In genomic region chr17:8507654-8508053, GRCm38 (mm10) we compare ENCODE assay signal across 11 mouse cellular contexts. TPM values are rescaled to one million over a fixed set of nuclear protein-coding genes. Genes with fewer than 3 reads are reported as not detected.
DNase-seq lines count a peak whose midpoint lies in the region; ATAC-seq lines count a peak whose summit lies in the region.
"Had no signal": no experiment of that assay in that cellular context is flagged by ENCODE, and none has a peak within 500 bp of the region (broad histone marks: within the 10 kb centered on the region; RNA-seq: fewer than 3 reads in every experiment).

No protein-coding gene starts in this region.

- H3K27me3 ChIP-seq in intestine, embryonic 14.5 days (replicated peaks; ENCODE audit: control insufficient read depth, insufficient read depth, low read length), result peaks cover 14% of the 10 kb centered on the region
- H3K27me3 ChIP-seq in intestine, embryonic 16.5 days (replicated peaks; ENCODE audit: control insufficient read depth, insufficient read depth, low read length), result peaks cover 2% of the 10 kb centered on the region; the same call in 1 of the 2 replicates
- no peaks in the 10 kb centered on the region for H3K27me3 ChIP-seq in embryonic facial prominence, embryonic 12.5 days
- peaks cover 49% of the 10 kb centered on the region for H3K27me3 ChIP-seq in hindbrain, embryonic 13.5 days
- H3K27me3 ChIP-seq in neural tube, embryonic 11.5 days (ENCODE audit: control insufficient read depth, insufficient read depth, low read length), result peaks cover 19% of the 10 kb centered on the region; the same call in 1 of the 2 replicates

- H3K4me3 ChIP-seq in intestine, embryonic 14.5 days (ENCODE audit: low read depth, low read length), result no peak overlapping the region
- H3K4me3 ChIP-seq in intestine, embryonic 16.5 days (ENCODE audit: low read length), result no peak overlapping the region
- H3K4me3 ChIP-seq in embryonic facial prominence, embryonic 12.5 days, result no peak overlapping the region
- H3K4me3 ChIP-seq in hindbrain, embryonic 13.5 days, result peak overlapping the region; percentile 29; the same call in 1 of the 2 replicates
- H3K4me3 ChIP-seq in neural tube, embryonic 11.5 days (ENCODE audit: low read depth, low read length), result no peak overlapping the region

- H3K9me3 ChIP-seq in intestine, embryonic 14.5 days (ENCODE audit: control insufficient read depth, low read length), result no peaks in the 10 kb centered on the region
- no peaks in the 10 kb centered on the region for H3K9me3 ChIP-seq in intestine, embryonic 16.5 days (ENCODE audit: control insufficient read depth, low read length)
- no peaks in the 10 kb centered on the region for H3K9me3 ChIP-seq in embryonic facial prominence, embryonic 12.5 days
- no peaks in the 10 kb centered on the region for H3K9me3 ChIP-seq in hindbrain, embryonic 13.5 days
- H3K9me3 ChIP-seq in neural tube, embryonic 11.5 days (ENCODE audit: control insufficient read depth, low read length), result no peaks in the 10 kb centered on the region

- H3K27ac ChIP-seq in intestine, embryonic 14.5 days (ENCODE audit: low read depth), result no peak overlapping the region
- no peak overlapping the region for H3K27ac ChIP-seq in intestine, embryonic 16.5 days (ENCODE audit: low read length)
- 0 out of 2 replicates have a peak overlapping the region, but pooled peaks have one; percentile 7 for H3K27ac ChIP-seq in embryonic facial prominence, embryonic 12.5 days
- peak overlapping the region; percentile 87 for H3K27ac ChIP-seq in hindbrain, embryonic 13.5 days
- H3K27ac ChIP-seq in neural tube, embryonic 11.5 days (ENCODE audit: low read depth, low read length), result no peak overlapping the region

- WGBS in intestine, embryonic 14.5 days, result 4% methylated on average over 3 of the region's 3 CpGs
- WGBS in intestine, embryonic 16.5 days, result 4% methylated on average over 3 of the region's 3 CpGs
- WGBS in embryonic facial prominence, embryonic 12.5 days, result 2% methylated on average over 3 of the region's 3 CpGs
- WGBS in hindbrain, embryonic 13.5 days, result 1% methylated on average over 3 of the region's 3 CpGs
- WGBS in neural tube, embryonic 11.5 days, result 2% methylated on average over 3 of the region's 3 CpGs

- H3K36me3 ChIP-seq in intestine, embryonic 14.5 days (ENCODE audit: control insufficient read depth, insufficient read depth, low read length), result no peaks in the 10 kb centered on the region
- H3K36me3 ChIP-seq in intestine, embryonic 16.5 days (ENCODE audit: control insufficient read depth, insufficient read depth, low read length), result no peaks in the 10 kb centered on the region
- no peaks in the 10 kb centered on the region for H3K36me3 ChIP-seq in embryonic facial prominence, embryonic 12.5 days
- H3K36me3 ChIP-seq in hindbrain, embryonic 13.5 days, result no peaks in the 10 kb centered on the region
- no peaks in the 10 kb centered on the region for H3K36me3 ChIP-seq in neural tube, embryonic 11.5 days (ENCODE audit: control insufficient read depth, insufficient read depth, low read length)
- H3K36me3 ChIP-seq: G1E had no signal

- H3K4me1 ChIP-seq in intestine, embryonic 14.5 days (replicated peaks; ENCODE audit: control insufficient read depth, insufficient read depth, low read length), result peaks cover 15% of the 10 kb centered on the region
- peaks cover 12% of the 10 kb centered on the region for H3K4me1 ChIP-seq in intestine, embryonic 16.5 days (ENCODE audit: control insufficient read depth, insufficient read depth, low read length)
- H3K4me1 ChIP-seq in embryonic facial prominence, embryonic 12.5 days, result peaks cover 30% of the 10 kb centered on the region
- peaks cover 37% of the 10 kb centered on the region for H3K4me1 ChIP-seq in hindbrain, embryonic 13.5 days (replicated peaks)
- peaks cover 16% of the 10 kb centered on the region for H3K4me1 ChIP-seq in neural tube, embryonic 11.5 days (ENCODE audit: control insufficient read depth, insufficient read depth, low read length)

- no peak for ATAC-seq in intestine, embryonic 14.5 days (replicated peaks; ENCODE audit: low FRiP score, low TSS enrichment, low read depth)
- ATAC-seq in intestine, embryonic 16.5 days, result no peak
- no peak for ATAC-seq in embryonic facial prominence, embryonic 12.5 days (ENCODE audit: insufficient number of reproducible peaks, insufficient read depth, low FRiP score, low TSS enrichment)
- peak; percentile 17; the same call in 1 of the 2 replicates for ATAC-seq in hindbrain, embryonic 13.5 days (ENCODE audit: low FRiP score)
- ATAC-seq in neural tube, embryonic 11.5 days (ENCODE audit: insufficient read depth, low FRiP score, low TSS enrichment), result no peak

- H3K9ac ChIP-seq in intestine, embryonic 14.5 days (ENCODE audit: low read length), result no peak overlapping the region
- no peak overlapping the region for H3K9ac ChIP-seq in intestine, embryonic 16.5 days (ENCODE audit: low read depth, low read length)
- no peak overlapping the region for H3K9ac ChIP-seq in embryonic facial prominence, embryonic 12.5 days
- 0 out of 2 replicates have a peak overlapping the region, but pooled peaks have one; percentile 53 for H3K9ac ChIP-seq in hindbrain, embryonic 13.5 days
- H3K9ac ChIP-seq in neural tube, embryonic 11.5 days (ENCODE audit: low read length), result no peak overlapping the region

- H3K4me2 ChIP-seq in intestine, embryonic 14.5 days (ENCODE audit: low read length), result 0 out of 2 replicates have a peak overlapping the region, but pooled peaks have one; percentile 43
- H3K4me2 ChIP-seq in intestine, embryonic 16.5 days (ENCODE audit: low read depth, low read length), result no peak overlapping the region
- peak overlapping the region; percentile 50 for H3K4me2 ChIP-seq in embryonic facial prominence, embryonic 12.5 days (replicated peaks)
- peak overlapping the region; percentile 53 for H3K4me2 ChIP-seq in hindbrain, embryonic 13.5 days
- H3K4me2 ChIP-seq in neural tube, embryonic 11.5 days (ENCODE audit: low read depth), result peak overlapping the region; percentile 7; the same call in 1 of the 2 replicates

- DNase-seq in intestine, embryonic 14.5 days (ENCODE audit: low spot score), result no peak
- DNase-seq in neural tube, embryonic 11.5 days (ENCODE audit: low spot score), result peak; percentile 28
- no peak for DNase-seq in right cerebral cortex, postnatal 4 days
- no peak for DNase-seq in B cell, adult 2 months
- no peak for DNase-seq in kidney, postnatal 10 days

RNA-seq across cellular contexts. Expression of gene Pde10a, which starts 17.5 kb away (rescaled TPM):
- 1.1 and 1.4 TPM in 2 replicates for polyA plus RNA-seq in intestine, embryonic 14.5 days (2014; fragmentation: Nextera tagmentation; extraction: Ambion mirVana)
- 0.61 and 1.0 TPM in 2 replicates for polyA plus RNA-seq in intestine, embryonic 16.5 days (2015; fragmentation: Nextera tagmentation; extraction: Ambion mirVana)
- 3.9 and 4.9 TPM in 2 replicates for polyA plus RNA-seq in embryonic facial prominence, embryonic 12.5 days (2016; fragmentation: Nextera tagmentation; extraction: Ambion mirVana)
- 12.5 and 14.5 TPM in 2 replicates for polyA plus RNA-seq in hindbrain, embryonic 13.5 days (2015; fragmentation: Nextera tagmentation; extraction: Ambion mirVana)
- 5.9 and 7.5 TPM in 2 replicates for polyA plus RNA-seq in neural tube, embryonic 11.5 days (2014; fragmentation: Nextera tagmentation; extraction: Ambion mirVana)
- polyA plus RNA-seq: G1E had no signal

RNA-seq across cellular contexts. Expression of gene Gm17087, which starts 59.1 kb away (rescaled TPM):
- polyA plus RNA-seq in intestine, embryonic 14.5 days (2014; fragmentation: Nextera tagmentation; extraction: Ambion mirVana), result not detected in 2 replicates
- not detected in 2 replicates for polyA plus RNA-seq in intestine, embryonic 16.5 days (2015; fragmentation: Nextera tagmentation; extraction: Ambion mirVana)
- polyA plus RNA-seq in embryonic facial prominence, embryonic 12.5 days (2016; fragmentation: Nextera tagmentation; extraction: Ambion mirVana), result not detected in 2 replicates
- not detected in 2 replicates for polyA plus RNA-seq in hindbrain, embryonic 13.5 days (2015; fragmentation: Nextera tagmentation; extraction: Ambion mirVana)
- polyA plus RNA-seq in neural tube, embryonic 11.5 days (2014; fragmentation: Nextera tagmentation; extraction: Ambion mirVana), result not detected in 2 replicates
- polyA plus RNA-seq: frontal cortex, adult 2 months; G1E; spleen, adult 2 months had no signal

Comparison
In these comparisons a context has a peak if more than half of its experiments do, and no peak if none do; other contexts are left out.
1. H3K27ac ChIP-seq: peak in embryonic facial prominence, embryonic 12.5 days (single experiment) and hindbrain, embryonic 13.5 days (single experiment); none in intestine, embryonic 14.5 days (single experiment), intestine, embryonic 16.5 days (single experiment) and neural tube, embryonic 11.5 days (single experiment).